Mouse (Mus musculus): Measurements from ENCODE around the gene Actl6b.

The Actl6b gene

GRCm38 (mm10) chr5:137553411-137553837, at the start of gene Actl6b:
TSS of gene Actl6b (plus strand) at chr5:137553517.
- peak; percentile 95 for DNase-seq

- DNase-seq = peak; percentile 64
These were observed 49.3 kb upstream of the Actl6b start for GRCm38 (mm10) chr5:137504041-137504440.

- peak; percentile 88 for DNase-seq
These were observed 43.3 kb upstream of the Actl6b start for GRCm38 (mm10) chr5:137510014-137510501.

GRCm38 (mm10) chr5:137510573-137511390, 42.5 kb upstream of the Actl6b start:
- peak; percentile 69 for DNase-seq

- no peak for DNase-seq
These were observed 41.6 kb upstream of the Actl6b start for GRCm38 (mm10) chr5:137511706-137512105.

GRCm38 (mm10) chr5:137512847-137513794, 40.2 kb upstream of the Actl6b start:
- DNase-seq = peak; percentile 48

- peak; percentile 67 for DNase-seq
These were observed 39.2 kb upstream of the Actl6b start for GRCm38 (mm10) chr5:137513951-137514721.

- DNase-seq = peak; percentile 50
These were observed 38.5 kb upstream of the Actl6b start for GRCm38 (mm10) chr5:137514811-137515210.

GRCm38 (mm10) chr5:137518436-137518835, 34.9 kb upstream of the Actl6b start, which contains the start of gene Gigyf1:
TSS of gene Gigyf1 (plus strand) at chr5:137518548.
- DNase-seq = no peak

- no peak for DNase-seq
These were observed 33.4 kb upstream of the Actl6b start for GRCm38 (mm10) chr5:137519691-137520550.

GRCm38 (mm10) chr5:137521861-137522260, 31.5 kb upstream of the Actl6b start:
- no peak for DNase-seq

GRCm38 (mm10) chr5:137522711-137523110, 30.6 kb upstream of the Actl6b start:
- no peak for DNase-seq

- DNase-seq = no peak
These were observed 29.7 kb upstream of the Actl6b start for GRCm38 (mm10) chr5:137523396-137524250.

GRCm38 (mm10) chr5:137524251-137524515, 29.1 kb upstream of the Actl6b start:
- DNase-seq = no peak

GRCm38 (mm10) chr5:137524671-137525070, 28.6 kb upstream of the Actl6b start:
- DNase-seq = no peak

- no peak for DNase-seq
These were observed 27.8 kb upstream of the Actl6b start for GRCm38 (mm10) chr5:137525511-137525910.

GRCm38 (mm10) chr5:137526192-137526936, 27.0 kb upstream of the Actl6b start:
- peak; percentile 74 for DNase-seq

- DNase-seq = no peak
These were observed 25.9 kb upstream of the Actl6b start for GRCm38 (mm10) chr5:137527413-137527812.

- DNase-seq = peak; percentile 58
These were observed 24.9 kb upstream of the Actl6b start for GRCm38 (mm10) chr5:137528247-137528968.

Data from cerebellum, adult 9-11 months (tissue).